Mouse (Mus musculus) embryonic facial prominence, embryonic 15.5 days (tissue): ENCODE measurements around the gene Vars. TPM values are rescaled to one million over a fixed set of nuclear protein-coding genes. Genes with fewer than 3 reads are reported as not detected.
"Not testable (repeated sequence)": the region's sequence is repeated elsewhere in the genome, so short reads cannot be mapped to it uniquely, and the experiment has no call there.

Source experiments
- ATAC-seq: fragments of 200-750 bp; cut with Nextera tagmentation; 2 replicates; pipeline ENCODE4 v1.8.0; 2017; ENCODE audit warnings: low read depth, moderate TSS enrichment; ENCODE audit not compliant: insufficient number of reproducible peaks, low FRiP score, low TSS enrichment
- H3K27ac ChIP-seq: fragments of 300-500 bp; sonication (generic); replicated peaks from 2 replicates; pipeline ENCODE4 v1.5.1; 2015; ENCODE audit warnings: mild to moderate bottlenecking, inconsistent platforms
- H3K27me3 ChIP-seq: fragments of 300-500 bp; sonication (generic); 2 replicates; pipeline ENCODE4 v1.6.1; 2015; ENCODE audit warnings: inconsistent platforms
- H3K36me3 ChIP-seq: fragments of 300-500 bp; sonication (generic); 2 replicates; pipeline ENCODE4 v1.6.1; 2015; ENCODE audit warnings: mild to moderate bottlenecking, inconsistent platforms
- H3K4me1 ChIP-seq: fragments of 300-500 bp; sonication (generic); 2 replicates; pipeline ENCODE4 v1.6.1; 2015; ENCODE audit warnings: inconsistent platforms
- H3K4me2 ChIP-seq: fragments of 300-500 bp; sonication (generic); replicated peaks from 2 replicates; pipeline ENCODE4 v1.6.1; 2015; ENCODE audit warnings: mild to moderate bottlenecking, inconsistent platforms
- H3K4me3 ChIP-seq: fragments of 300-500 bp; sonication (generic); replicated peaks from 2 replicates; pipeline ENCODE4 v1.5.1; 2015; ENCODE audit warnings: mild to moderate bottlenecking, inconsistent platforms
- H3K9ac ChIP-seq: fragments of 300-500 bp; sonication (generic); 2 replicates; pipeline ENCODE4 v1.6.1; 2015; ENCODE audit warnings: inconsistent platforms
- H3K9me3 ChIP-seq: fragments of 300-500 bp; sonication (generic); replicated peaks from 2 replicates; pipeline ENCODE4 v1.6.1; 2016; ENCODE audit warnings: inconsistent platforms
- WGBS: fragments of 180-500 bp; shearing (Covaris S2); methylation state at CpG from one replicate; pipeline ENCODE4 v1.1.7; 2015; 5-methylcytosine and 5-hydroxymethylcytosine counted together
- polyA plus RNA-seq: library from polyadenylated mRNA; unstranded; fragments of >200 nt; fragmentation: Nextera tagmentation; extraction: Ambion mirVana; gene quantifications from 2 replicates; pipeline ENCODE4 v1.2.1, GENCODE M21; 2015

Gene Vars
- polyA plus RNA-seq, 1 experiment from 2014 or later: 108 TPM

DNA sequence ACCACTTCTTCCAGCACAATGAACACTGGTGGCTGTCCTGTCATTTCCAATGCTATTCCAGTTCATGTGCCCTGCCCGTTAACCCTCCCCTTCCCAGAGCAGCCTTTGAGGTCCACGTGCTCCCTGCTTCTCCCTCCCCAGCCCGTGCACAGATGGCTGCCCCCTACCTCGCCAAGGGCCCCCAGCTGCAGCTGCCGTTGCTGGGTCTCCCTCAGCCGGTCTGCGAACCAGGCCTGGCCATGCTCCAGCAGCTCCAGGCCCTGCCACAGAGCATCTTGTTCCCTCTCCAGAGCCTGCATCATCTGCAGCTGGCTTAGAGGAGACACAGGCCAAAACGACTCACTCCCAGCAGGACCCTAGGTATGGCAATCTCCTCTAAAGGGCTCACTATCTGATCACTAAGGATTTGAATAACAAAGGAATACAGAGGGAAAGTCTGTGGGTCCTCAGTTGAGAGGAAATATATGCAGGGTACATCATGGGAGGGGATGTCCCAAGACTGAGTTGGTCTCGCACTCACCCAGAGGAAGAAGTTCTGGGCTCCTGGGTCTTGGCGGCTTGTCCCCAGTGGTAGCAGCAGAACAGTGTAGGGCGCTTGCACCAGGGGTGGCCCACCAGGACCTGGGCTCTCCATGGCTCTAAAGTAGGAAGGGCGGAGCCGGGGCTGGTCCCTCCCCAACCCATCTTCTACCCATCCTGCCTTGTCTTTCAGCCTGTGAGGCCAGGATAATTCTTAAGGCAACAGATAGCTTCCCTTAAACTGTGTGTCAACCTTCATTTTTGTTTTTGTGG is 26.7 kb downstream of the Vars start, which contains the start of gene Sapcd1:
TSS of gene Sapcd1 (minus strand) at position 740 of the 792 bp plus-strand sequence.
- Histone ChIP-seq H3K9ac (peak within 1 kb of the TSS; percentile 27; the same call in 1 of the 2 replicates), H3K27me3 (no peaks in the 10 kb centered on the region), H3K27ac (peak within 1 kb of the TSS; percentile 74), H3K36me3 (no peaks in the 10 kb centered on the region), H3K4me2 (peak within 1 kb of the TSS; percentile 34), H3K4me1 (peaks cover 52% of the 10 kb centered on the region), H3K4me3 (peak within 1 kb of the TSS; percentile 16), H3K9me3 (no peaks in the 10 kb centered on the region)
- peak; percentile 83 for ATAC-seq
- 27% methylated on average over 13 of the region's 13 CpGs for WGBS

DNA sequence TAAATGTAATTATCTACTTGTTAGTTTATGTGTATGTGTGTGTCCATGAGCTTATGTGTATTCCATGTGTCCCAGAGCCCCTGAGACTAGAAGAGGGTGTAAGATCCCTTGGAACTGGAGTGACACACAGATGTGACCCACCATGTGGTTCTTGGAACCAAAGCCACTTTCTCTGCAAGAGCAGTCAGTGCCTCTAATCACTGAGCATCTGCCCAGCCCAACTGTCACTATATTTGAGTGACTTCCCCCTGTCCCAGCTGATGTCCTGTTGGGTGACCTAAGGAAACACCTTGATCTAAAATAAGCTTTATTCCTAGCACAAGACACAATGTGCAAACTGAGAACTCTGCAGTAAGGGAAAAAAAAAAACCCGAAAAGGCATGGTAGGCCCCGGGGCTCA is 27.5 kb downstream of the Vars start:
- WGBS: 61% methylated on average over 2 of the region's 2 CpGs
- no peaks in the 10 kb centered on the region for H3K36me3 ChIP-seq
- no peak overlapping the region for H3K27ac ChIP-seq
- peaks cover 52% of the 10 kb centered on the region for H3K4me1 ChIP-seq
- no peaks in the 10 kb centered on the region for H3K27me3 ChIP-seq
- H3K4me2 ChIP-seq: no peak overlapping the region
- no peak overlapping the region for H3K9ac ChIP-seq
- no peaks in the 10 kb centered on the region for H3K9me3 ChIP-seq
- ATAC-seq: no peak
- H3K4me3 ChIP-seq: no peak overlapping the region

DNA sequence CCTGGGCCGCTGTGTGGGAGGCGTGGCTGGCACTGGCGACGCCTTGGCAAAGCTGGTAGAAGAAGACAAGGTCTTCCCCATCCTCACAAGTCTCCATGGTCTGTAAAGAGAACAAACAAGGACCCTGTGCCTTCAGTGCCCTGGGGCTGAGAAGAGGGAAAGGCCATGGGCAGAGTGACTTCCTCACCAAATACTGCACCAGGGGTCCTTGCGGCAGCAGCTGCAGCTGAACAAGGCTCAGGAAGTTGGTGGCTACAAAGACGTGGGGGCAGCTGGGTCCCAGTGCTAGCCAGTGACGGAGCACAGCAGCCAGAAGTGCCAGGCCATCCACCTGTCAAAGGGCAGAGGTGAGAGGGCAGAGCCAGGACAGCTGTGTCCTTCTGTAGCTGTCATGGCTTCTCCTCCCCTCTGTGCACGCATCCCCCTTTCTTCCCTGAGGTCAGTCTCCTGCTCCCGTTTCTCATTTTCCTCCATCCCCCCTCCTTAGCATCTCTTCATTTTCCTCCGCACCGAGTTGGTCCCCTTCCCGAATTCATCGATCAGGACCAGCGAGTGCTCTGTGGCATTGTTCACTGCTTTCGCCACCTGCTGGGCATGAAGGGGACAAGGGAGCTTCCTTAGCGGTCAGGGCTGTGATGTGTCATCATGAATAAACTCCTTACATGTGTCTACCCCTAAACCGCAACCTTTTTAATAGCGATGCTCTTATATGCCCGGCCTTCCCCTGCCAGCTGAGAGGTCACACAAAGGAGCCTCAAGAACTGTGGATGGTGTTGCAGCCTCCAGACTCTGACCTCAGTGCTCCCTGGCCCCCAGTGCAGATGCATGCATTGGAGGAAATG is 29.1 kb downstream of the Vars start:
- no peak overlapping the region for H3K4me3 ChIP-seq
- H3K9me3 ChIP-seq: no peaks in the 10 kb centered on the region
- no peak for ATAC-seq
- peaks cover 45% of the 10 kb centered on the region for H3K4me1 ChIP-seq
- no peaks in the 10 kb centered on the region for H3K27me3 ChIP-seq
- H3K36me3 ChIP-seq: no peaks in the 10 kb centered on the region
- H3K27ac ChIP-seq: no peak overlapping the region
- no peak overlapping the region for H3K9ac ChIP-seq
- no peak overlapping the region for H3K4me2 ChIP-seq
- 33% methylated on average over 19 of the region's 19 CpGs for WGBS

DNA sequence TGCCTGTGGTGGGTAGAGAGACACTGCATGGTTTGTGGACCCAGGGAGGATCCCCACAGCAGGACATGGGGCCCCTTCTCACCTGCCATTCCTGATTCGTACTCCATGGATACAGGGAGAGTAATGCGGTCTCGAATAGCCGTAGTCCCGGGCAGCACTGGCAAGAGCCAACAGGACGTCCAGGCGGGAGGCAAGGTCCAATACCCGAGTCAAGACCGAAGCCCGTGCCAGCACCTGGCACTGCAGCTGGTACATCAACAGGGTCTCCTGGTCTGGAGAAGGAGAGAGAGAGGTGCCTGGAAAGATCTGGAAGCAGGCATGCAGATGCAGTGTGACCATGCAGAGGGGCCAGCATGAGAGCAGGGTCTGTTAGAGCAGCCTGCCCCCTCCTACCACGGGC is 30.5 kb downstream of the Vars start:
- no peak overlapping the region for H3K4me2 ChIP-seq
- no peaks in the 10 kb centered on the region for H3K9me3 ChIP-seq
- no peaks in the 10 kb centered on the region for H3K36me3 ChIP-seq
- WGBS: 88% methylated on average over 11 of the region's 11 CpGs
- no peaks in the 10 kb centered on the region for H3K27me3 ChIP-seq
- no peak overlapping the region for H3K4me3 ChIP-seq
- no peak overlapping the region for H3K9ac ChIP-seq
- peaks cover 34% of the 10 kb centered on the region for H3K4me1 ChIP-seq
- H3K27ac ChIP-seq: no peak overlapping the region
- ATAC-seq: no peak

DNA sequence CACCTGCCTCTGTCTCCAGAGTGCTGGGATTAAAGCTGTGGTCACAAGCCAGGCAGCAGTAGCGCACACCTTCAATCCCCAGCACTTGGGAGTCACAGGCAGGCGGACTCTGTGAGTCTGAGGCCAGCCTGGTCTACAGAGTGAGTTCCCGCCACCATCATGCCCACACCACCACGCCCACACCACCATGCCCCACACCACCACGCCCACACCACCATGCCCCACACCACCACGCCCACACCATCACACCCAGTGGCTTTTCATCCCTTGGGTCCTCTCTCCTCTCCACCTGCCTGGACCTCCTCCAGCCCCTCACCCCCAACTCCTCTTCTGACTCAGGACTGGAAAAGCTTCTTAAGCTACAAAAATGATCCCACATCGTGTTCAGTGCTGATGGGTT is 31.1 kb downstream of the Vars start:
- Histone ChIP-seq H3K4me2 (no peak overlapping the region), H3K36me3 (no peaks in the 10 kb centered on the region), H3K9ac (no peak overlapping the region), H3K4me3 (no peak overlapping the region), H3K27me3 (no peaks in the 10 kb centered on the region), H3K27ac (no peak overlapping the region), H3K4me1 (peaks cover 28% of the 10 kb centered on the region), H3K9me3 (no peaks in the 10 kb centered on the region)
- 82% methylated on average over 7 of the region's 7 CpGs for WGBS
- no peak for ATAC-seq

DNA sequence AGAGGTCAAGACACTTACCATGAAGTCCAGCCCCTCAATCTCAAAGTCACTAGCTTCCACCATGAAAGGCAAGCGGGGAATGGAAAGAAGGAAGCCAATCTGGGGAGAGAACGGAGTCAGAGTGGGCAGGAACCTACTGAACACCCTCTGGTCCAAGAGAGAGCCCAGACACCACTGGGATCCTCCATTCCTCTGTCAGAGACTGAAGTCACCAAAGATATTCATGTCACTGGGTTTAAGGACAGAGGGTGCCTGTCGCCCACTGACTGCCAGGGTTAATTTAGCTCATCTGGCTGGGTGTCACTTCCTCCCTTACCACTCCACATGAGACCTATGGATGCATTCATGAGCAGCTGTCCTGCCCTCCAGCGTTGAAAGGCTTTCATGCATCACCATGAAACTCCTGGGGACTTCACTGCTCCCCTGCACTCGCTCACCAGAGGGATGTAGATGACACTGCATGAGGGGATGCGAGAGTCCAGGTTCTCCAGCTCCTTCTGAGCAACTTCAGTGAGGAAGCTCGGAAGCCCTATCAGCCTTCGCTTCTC is 31.6 kb downstream of the Vars start:
- Histone ChIP-seq H3K9ac (no peak overlapping the region), H3K36me3 (no peaks in the 10 kb centered on the region), H3K4me2 (no peak overlapping the region), H3K27ac (no peak overlapping the region), H3K27me3 (no peaks in the 10 kb centered on the region), H3K9me3 (no peaks in the 10 kb centered on the region), H3K4me1 (peaks cover 25% of the 10 kb centered on the region), H3K4me3 (no peak overlapping the region)
- no peak for ATAC-seq
- 73% methylated on average over 8 of the region's 8 CpGs for WGBS

DNA sequence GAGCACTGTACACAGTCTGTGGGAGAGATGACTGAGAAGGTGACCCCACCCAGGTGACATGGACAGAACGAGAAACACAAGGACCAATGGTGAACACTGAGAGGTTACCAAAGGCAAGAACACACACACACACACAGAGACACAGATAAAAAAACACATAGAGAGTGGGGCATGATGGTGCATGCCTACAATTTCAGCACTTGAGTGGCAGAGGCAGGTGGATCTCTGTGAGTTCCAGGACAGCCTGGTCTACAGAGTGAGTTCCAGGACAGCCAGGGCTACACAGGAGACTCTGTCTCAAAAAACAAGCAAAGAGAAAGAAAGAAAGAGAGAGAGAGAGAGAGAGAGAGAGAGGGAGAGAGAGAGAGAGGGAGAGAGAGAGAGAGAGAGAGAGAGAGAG is 32.9 kb downstream of the Vars start:
- H3K27me3 ChIP-seq, H3K4me3 ChIP-seq, H3K9me3 ChIP-seq, H3K4me2 ChIP-seq, ATAC-seq, H3K36me3 ChIP-seq, H3K9ac ChIP-seq, H3K27ac ChIP-seq: not testable (repeated sequence)
- H3K4me1 ChIP-seq: peaks cover 12% of the 10 kb centered on the region
- 68% methylated on average over 1 of the region's 1 CpGs for WGBS

DNA sequence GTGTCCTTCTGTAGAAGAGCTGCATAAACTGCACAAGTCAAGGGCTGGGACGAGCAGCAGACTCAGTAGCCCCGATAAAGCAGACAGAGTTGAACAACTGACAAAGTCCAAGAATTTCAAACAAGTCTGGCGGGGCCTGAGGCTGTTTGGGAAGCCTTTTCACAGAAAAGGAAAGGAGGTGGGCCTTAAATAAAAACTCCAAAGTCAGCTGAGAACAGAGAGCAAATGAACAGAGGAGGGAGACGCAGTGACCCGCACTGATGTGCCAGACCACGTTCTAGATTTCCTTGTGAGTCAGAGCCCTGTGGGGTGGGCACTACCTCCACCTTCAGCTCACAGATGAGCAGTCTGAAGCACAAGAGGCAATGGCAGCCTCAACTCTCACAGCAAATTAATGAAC is 34.1 kb downstream of the Vars start:
- H3K4me3 ChIP-seq: no peak overlapping the region
- no peaks in the 10 kb centered on the region for H3K27me3 ChIP-seq
- H3K4me2 ChIP-seq: no peak overlapping the region
- H3K4me1 ChIP-seq: peaks cover under 1% of the 10 kb centered on the region; the same call in 1 of the 2 replicates
- no peak overlapping the region for H3K9ac ChIP-seq
- H3K9me3 ChIP-seq: no peaks in the 10 kb centered on the region
- no peaks in the 10 kb centered on the region for H3K36me3 ChIP-seq
- H3K27ac ChIP-seq: no peak overlapping the region
- 56% methylated on average over 6 of the region's 6 CpGs for WGBS
- ATAC-seq: no peak

DNA sequence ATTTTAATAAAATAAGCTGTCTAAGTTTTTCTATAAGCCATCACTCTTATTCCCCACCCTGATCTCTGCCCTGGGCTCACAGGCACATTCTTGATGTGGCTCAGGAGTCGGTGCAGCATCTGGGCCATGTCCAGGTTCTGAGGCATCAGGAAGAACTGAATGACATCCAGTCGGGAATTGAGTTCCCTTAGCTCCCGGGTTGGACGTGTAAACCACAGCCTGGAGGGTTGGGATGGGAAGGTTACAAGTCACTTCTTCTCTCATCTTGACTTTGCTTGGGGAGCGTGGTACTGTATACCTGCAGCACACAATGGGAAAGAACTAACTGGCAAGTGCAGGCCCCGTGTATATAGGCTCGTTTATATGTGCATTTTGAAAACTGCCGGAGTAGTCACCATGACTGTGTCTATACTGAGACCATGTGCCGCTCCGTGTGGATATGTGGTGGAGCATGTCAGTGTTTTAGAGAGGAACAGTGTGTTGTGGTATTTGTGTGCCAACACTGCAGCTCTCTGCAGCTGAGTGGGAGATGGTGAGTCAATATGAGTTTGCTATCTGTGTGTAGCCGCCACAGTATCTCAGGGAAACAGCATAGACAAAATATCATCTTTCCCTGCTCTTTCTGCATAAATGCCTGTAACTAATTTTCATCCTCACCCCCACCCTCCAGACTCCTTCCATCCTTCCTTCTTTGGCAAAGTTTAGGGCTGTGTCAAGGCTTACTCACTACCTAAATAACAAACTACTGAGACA is 38.5 kb downstream of the Vars start:
- no peaks in the 10 kb centered on the region for H3K27me3 ChIP-seq
- H3K36me3 ChIP-seq: no peaks in the 10 kb centered on the region
- H3K27ac ChIP-seq: no peak overlapping the region
- H3K4me1 ChIP-seq: 0 out of 2 replicates have a peak, but pooled peaks cover 3% of the 10 kb centered on the region
- H3K9ac ChIP-seq: no peak overlapping the region
- no peak overlapping the region for H3K4me3 ChIP-seq
- no peak for ATAC-seq
- H3K9me3 ChIP-seq: no peaks in the 10 kb centered on the region
- no peak overlapping the region for H3K4me2 ChIP-seq
- WGBS: 70% methylated on average over 11 of the region's 11 CpGs

DNA sequence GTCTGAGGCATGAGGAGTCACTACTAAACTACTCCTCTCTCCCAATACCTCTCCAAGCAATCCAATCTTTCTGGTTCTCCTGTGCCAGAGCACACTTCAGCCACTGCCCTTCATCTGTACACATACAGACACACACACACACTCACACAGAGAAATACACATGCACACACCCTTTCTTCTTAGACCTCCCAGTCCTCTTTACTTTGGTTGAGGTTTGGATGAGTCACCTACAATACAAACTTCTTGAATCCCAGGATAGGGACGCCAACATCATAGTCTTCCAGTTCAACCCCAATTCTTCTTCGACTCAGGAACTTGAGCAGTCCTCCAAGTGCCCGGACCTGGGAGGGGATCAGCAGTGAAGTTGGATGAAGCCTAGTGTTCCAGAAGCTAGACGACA is 43.0 kb downstream of the Vars start:
- no peaks in the 10 kb centered on the region for H3K27me3 ChIP-seq
- peaks cover 35% of the 10 kb centered on the region for H3K4me1 ChIP-seq
- H3K4me2 ChIP-seq: no peak overlapping the region
- 73% methylated on average over 4 of the region's 4 CpGs for WGBS
- no peak overlapping the region for H3K4me3 ChIP-seq
- no peaks in the 10 kb centered on the region for H3K36me3 ChIP-seq
- H3K27ac ChIP-seq: peak overlapping the region; percentile 36; the same call in 1 of the 2 replicates
- no peaks in the 10 kb centered on the region for H3K9me3 ChIP-seq
- no peak for ATAC-seq
- no peak overlapping the region for H3K9ac ChIP-seq
